Mouse (Mus musculus) E14TG2a.4 (cell line): ENCODE measurements around the gene Slc7a14.

Experiments used
- H3K27me3 ChIP-seq: 2 replicates; pipeline ENCODE4 v1.6.1; 2014; ENCODE audit warnings: low read length, control low read depth; ENCODE audit not compliant: insufficient read depth
- H3K36me3 ChIP-seq: 2 replicates; pipeline ENCODE4 v1.6.1; 2014; ENCODE audit warnings: low read length, control low read depth; ENCODE audit not compliant: insufficient read depth
- H3K4me1 ChIP-seq: replicated peaks from 2 replicates; pipeline ENCODE4 v1.6.1; 2014; ENCODE audit warnings: low read depth, low read length, control low read depth
- H3K4me3 ChIP-seq: replicated peaks from 2 replicates; pipeline ENCODE4 v1.5.1; 2014; ENCODE audit warnings: mild to moderate bottlenecking, low read length
- H3K9me3 ChIP-seq: 2 replicates; pipeline ENCODE4 v1.6.1; 2014; ENCODE audit warnings: low read length, control low read depth
- CTCF ChIP-seq: conservative IDR thresholded peaks from 2 replicates; pipeline ENCODE4 v1.5.1; 2014; ENCODE audit warnings: low read length
- NANOG ChIP-seq: IDR thresholded peaks from 2 replicates; pipeline ENCODE4 v1.6.1; 2014; ENCODE audit warnings: borderline replicate concordance, low read length, mixed read lengths
- POU5F1 ChIP-seq: IDR thresholded peaks from 2 replicates; pipeline ENCODE4 v1.6.1; 2014; ENCODE audit warnings: low read length, borderline replicate concordance

Slc7a14 gene

DNA sequence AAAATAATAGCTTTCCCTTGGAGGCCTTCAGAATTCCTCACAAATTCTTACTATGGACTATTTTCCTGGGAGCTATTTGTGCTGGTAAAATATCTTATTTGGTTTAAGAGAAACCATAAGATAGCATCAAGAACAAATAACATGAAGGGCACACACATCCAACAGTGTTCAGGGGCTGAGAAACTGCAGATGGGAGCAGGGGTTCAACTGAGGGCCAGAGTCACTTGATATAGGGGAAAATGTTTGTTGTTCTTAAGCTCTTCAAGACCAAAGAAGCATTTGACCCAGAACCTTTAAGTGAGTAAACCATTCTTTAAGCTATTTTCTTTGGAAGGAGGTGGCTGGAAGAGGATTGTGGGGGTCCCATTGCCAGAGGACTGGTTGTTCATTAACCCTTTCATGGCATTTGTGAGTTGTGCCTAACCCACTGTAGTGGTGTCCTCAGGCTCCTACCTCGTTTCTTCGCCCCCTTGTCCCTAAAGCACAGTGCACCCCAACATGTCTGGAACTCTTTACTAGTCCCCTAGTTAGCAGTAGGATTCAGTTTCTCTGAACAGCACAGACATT lies 76.3 kb downstream of the Slc7a14 start:
- H3K4me3 ChIP-seq = no peak overlapping the region
- H3K9me3 ChIP-seq = peaks cover 16% of the 10 kb centered on the region
- H3K36me3 ChIP-seq = no peaks in the 10 kb centered on the region
- H3K4me1 ChIP-seq = no peaks in the 10 kb centered on the region
- no peaks in the 10 kb centered on the region for H3K27me3 ChIP-seq
- TF ChIP-seq NANOG = no peak
- TF ChIP-seq CTCF = no peak
- no peak for TF ChIP-seq POU5F1

DNA sequence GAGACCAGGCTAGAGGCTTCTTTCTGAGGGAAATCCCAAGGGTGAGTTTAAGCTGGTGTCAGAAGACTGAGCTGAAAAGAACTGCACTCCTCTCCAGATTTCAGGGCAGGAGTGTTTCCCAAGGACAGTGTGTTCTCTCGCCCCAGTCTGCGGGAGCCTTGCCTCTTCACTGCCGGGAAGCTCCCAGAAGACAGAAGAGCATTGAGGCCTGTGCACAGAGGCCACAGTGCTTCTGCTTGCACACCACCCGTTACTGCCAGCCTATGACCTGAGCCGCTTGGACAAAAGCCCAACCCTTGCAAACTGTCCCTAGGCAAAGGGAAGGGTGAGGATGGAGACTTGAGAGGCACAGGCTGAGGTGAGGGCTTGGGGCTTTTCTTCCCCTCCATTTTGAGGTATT lies 80.9 kb downstream of the Slc7a14 start:
- Histone ChIP-seq H3K27me3 (no peaks in the 10 kb centered on the region), H3K36me3 (no peaks in the 10 kb centered on the region), H3K4me3 (no peak overlapping the region), H3K9me3 (peaks cover 16% of the 10 kb centered on the region), H3K4me1 (no peaks in the 10 kb centered on the region)
- TF ChIP-seq CTCF (no peak), POU5F1 (no peak), NANOG (no peak)

DNA sequence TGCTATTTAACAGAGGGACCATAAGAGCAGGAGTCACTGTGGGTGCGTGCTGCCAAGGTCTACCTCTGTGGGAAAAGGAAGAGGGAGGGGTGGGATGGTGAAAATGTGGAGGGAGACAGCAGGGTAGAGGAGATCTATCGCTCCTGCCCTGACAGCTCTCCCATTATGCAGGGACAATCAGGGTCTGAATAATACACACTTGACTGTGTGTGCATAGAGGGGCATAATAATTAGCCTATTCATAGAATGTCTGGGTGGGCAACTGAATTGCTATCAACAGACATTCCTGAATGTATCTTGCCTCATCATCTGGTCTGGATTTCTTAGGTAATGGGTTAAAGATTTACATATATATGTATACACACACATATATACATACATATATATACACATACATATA lies 81.7 kb downstream of the Slc7a14 start:
- Histone ChIP-seq H3K27me3 (no peaks in the 10 kb centered on the region), H3K4me3 (no peak overlapping the region), H3K36me3 (no peaks in the 10 kb centered on the region), H3K4me1 (no peaks in the 10 kb centered on the region), H3K9me3 (peaks cover 16% of the 10 kb centered on the region)
- TF ChIP-seq CTCF (no peak), NANOG (no peak), POU5F1 (no peak)

DNA sequence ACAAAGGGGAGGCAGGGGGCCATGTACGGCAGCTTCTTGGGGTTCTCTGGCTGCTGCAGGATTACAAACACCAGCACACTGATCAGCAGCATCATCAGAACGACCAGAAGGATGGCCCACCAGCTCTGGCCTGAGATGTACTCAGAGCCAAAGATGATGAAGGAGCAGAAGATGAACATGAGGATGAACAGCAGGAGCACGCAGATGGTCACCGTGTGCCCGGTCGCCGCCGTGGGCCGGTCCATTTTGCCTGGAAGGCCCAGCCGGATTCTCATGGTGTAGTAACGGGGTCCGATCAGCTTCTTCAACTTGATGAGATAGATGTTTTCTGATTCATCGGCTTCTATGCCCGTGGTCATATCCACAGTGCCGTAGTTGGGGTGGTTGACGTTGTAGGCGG lies 86.6 kb downstream of the Slc7a14 start:
- no peaks in the 10 kb centered on the region for H3K36me3 ChIP-seq
- TF ChIP-seq POU5F1 (no peak), CTCF (no peak), NANOG (no peak)
- H3K4me3 ChIP-seq = no peak overlapping the region
- peaks cover 8% of the 10 kb centered on the region for H3K9me3 ChIP-seq
- H3K4me1 ChIP-seq = no peaks in the 10 kb centered on the region
- no peaks in the 10 kb centered on the region for H3K27me3 ChIP-seq

DNA sequence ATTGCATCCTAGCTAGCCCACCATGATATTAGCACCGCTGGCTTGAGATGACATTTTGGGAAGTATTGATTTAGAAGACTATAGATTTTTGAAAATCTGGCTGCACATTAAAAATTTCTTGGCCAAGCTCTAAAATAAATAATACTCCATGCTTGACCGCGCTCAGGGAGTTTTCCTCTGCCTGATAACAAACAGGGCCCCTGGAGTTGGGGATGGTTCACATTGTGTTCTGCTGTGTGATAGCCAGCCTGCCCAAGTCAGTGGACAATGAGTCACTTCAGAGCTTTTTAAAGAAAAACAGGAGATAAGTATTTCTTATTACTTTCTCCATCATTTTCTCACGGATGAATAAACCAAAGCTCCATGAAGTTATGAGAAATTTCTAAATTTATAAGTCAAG lies 90.1 kb downstream of the Slc7a14 start:
- H3K36me3 ChIP-seq = no peaks in the 10 kb centered on the region
- no peak overlapping the region for H3K4me3 ChIP-seq
- H3K9me3 ChIP-seq = peaks cover 23% of the 10 kb centered on the region
- no peaks in the 10 kb centered on the region for H3K27me3 ChIP-seq
- TF ChIP-seq CTCF (no peak), NANOG (no peak), POU5F1 (no peak)
- H3K4me1 ChIP-seq = peaks cover 4% of the 10 kb centered on the region; the same call in 1 of the 2 replicates

DNA sequence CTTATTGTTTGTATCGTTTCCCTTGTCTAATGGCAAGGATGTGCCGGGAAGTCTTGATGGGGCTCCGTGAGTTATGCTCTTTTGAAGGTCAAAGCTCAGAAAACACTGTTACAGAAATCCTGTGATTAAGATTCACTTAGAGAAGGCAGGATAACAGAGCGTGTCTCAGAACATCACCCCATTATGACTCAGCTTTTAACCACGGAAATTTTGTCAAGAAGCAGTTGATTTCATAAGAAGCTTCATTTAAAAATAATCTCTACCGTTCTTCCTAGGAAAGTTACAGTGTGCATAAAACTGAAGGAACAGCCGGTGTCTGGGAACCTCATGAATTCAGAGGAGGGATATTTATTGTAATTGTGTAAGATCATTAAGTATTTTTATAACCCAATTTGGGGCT lies 90.7 kb downstream of the Slc7a14 start:
- Histone ChIP-seq H3K9me3 (peaks cover 23% of the 10 kb centered on the region), H3K4me3 (no peak overlapping the region), H3K27me3 (no peaks in the 10 kb centered on the region), H3K4me1 (peaks cover 4% of the 10 kb centered on the region; the same call in 1 of the 2 replicates), H3K36me3 (no peaks in the 10 kb centered on the region)
- TF ChIP-seq CTCF (no peak), POU5F1 (no peak), NANOG (no peak)

DNA sequence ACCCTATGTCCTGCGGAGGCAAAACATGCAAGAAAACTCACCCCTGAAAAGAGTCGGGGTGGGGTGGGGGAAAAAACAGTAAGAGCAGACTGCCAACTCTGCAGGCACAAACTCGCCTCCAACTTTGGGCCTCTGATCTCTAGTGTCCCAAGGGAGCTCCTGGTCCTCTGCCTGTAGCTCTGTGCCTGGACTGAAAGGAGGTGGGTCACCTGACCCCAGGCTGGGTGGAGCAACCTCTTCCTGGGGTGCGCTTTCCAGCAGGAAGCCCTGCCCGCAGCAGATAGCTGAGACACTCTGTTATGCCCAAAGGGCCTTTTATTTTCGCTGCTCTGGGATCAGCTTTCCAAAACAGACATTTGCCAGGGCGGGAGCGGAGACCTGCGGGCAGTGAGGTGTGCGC lies 92.7 kb downstream of the Slc7a14 start:
- H3K4me1 ChIP-seq = peaks cover 4% of the 10 kb centered on the region; the same call in 1 of the 2 replicates
- no peak overlapping the region for H3K4me3 ChIP-seq
- TF ChIP-seq CTCF (no peak), NANOG (no peak), POU5F1 (no peak)
- no peaks in the 10 kb centered on the region for H3K36me3 ChIP-seq
- H3K27me3 ChIP-seq = no peaks in the 10 kb centered on the region
- H3K9me3 ChIP-seq = peaks cover 23% of the 10 kb centered on the region

DNA sequence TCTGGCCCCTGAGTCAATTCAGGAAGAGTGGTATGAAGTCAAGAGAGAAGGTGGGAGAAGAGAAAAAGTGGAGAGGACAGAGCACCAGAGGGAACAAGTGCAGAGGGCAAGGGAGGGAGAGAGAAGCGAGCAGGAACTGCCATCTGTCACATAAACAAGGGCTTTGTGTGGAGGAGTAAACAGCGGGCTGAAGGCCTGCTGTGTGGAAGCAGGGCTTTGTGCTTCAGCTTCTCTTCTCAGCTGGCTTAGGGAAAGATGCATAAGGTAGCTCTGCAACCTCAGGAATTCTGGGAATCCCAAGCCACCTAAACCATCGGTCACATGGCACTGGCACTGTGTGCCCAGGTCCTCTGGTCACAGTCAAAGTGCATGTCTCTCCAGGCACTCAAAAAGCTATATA lies 96.4 kb downstream of the Slc7a14 start:
- no peaks in the 10 kb centered on the region for H3K27me3 ChIP-seq
- peaks cover 18% of the 10 kb centered on the region for H3K9me3 ChIP-seq
- peaks cover 9% of the 10 kb centered on the region; the same call in 1 of the 2 replicates for H3K4me1 ChIP-seq
- H3K4me3 ChIP-seq = no peak overlapping the region
- TF ChIP-seq CTCF = no peak
- no peak for TF ChIP-seq NANOG
- TF ChIP-seq POU5F1 = no peak
- no peaks in the 10 kb centered on the region for H3K36me3 ChIP-seq
